Mouse (Mus musculus) cortical plate, adult 2 months (tissue): ENCODE measurements around the gene Cnn2. TPM values are rescaled to one million over a fixed set of nuclear protein-coding genes. Genes with fewer than 3 reads are reported as not detected.

ENCODE experiments used
- H3K27ac ChIP-seq: fragments of 200-500 bp; 2 replicates; pipeline ENCODE4 v1.5.1; 2012; ENCODE audit warnings: low read length, control low read depth, inconsistent platforms; ENCODE audit not compliant: insufficient read depth
- H3K4me1 ChIP-seq: fragments of 200-500 bp; 2 replicates; pipeline ENCODE4 v1.6.1; 2011; ENCODE audit warnings: low read length; ENCODE audit not compliant: control insufficient read depth, insufficient read depth
- H3K4me3 ChIP-seq: fragments of 200-500 bp; 2 replicates; pipeline ENCODE4 v1.5.1; 2011; ENCODE audit warnings: mild to moderate bottlenecking, low read length, control low read depth; ENCODE audit not compliant: insufficient read depth
- CTCF ChIP-seq: fragments of 200-500 bp; IDR thresholded peaks from 2 replicates; pipeline ENCODE4 v1.5.1; 2011; ENCODE audit warnings: mild to moderate bottlenecking, control low read depth, low read length; ENCODE audit not compliant: insufficient read depth; ENCODE audit errors: extremely low read depth
- POLR2A ChIP-seq: fragments of 200-500 bp; IDR thresholded peaks from 2 replicates; pipeline ENCODE4 v1.6.1; 2011; ENCODE audit warnings: mild to moderate bottlenecking, low read length, control low read depth; ENCODE audit not compliant: insufficient read depth; ENCODE audit errors: extremely low read depth
- polyA plus RNA-seq: library from polyadenylated mRNA; depleted of rRNA; stranded (reverse); fragments of >200 nt; gene quantifications from 2 replicates; pipeline ENCODE4 v1.2.3, GENCODE M21; 2012

Cnn2 gene
- polyA plus RNA-seq, 1 experiment: 9.0 TPM

- Histone ChIP-seq H3K27ac (no peak overlapping the region), H3K4me3 (no peak overlapping the region), H3K4me1 (no peaks in the 10 kb centered on the region)
- TF ChIP-seq CTCF (no peak), POLR2A (no peak)
These were observed 39.5 kb downstream of the Cnn2 start for GRCm38 (mm10) chr10:80027681-80028520.

GRCm38 (mm10) chr10:80028521-80028846, 40.1 kb downstream of the Cnn2 start:
- Histone ChIP-seq H3K4me3 (no peak overlapping the region), H3K27ac (no peak overlapping the region), H3K4me1 (no peaks in the 10 kb centered on the region)
- TF ChIP-seq CTCF (no peak), POLR2A (no peak)

GRCm38 (mm10) chr10:80030191-80030590, 41.8 kb downstream of the Cnn2 start:
- H3K27ac ChIP-seq: no peak overlapping the region
- no peaks in the 10 kb centered on the region; the same call in 1 of the 2 replicates for H3K4me1 ChIP-seq
- no peak overlapping the region for H3K4me3 ChIP-seq
- TF ChIP-seq CTCF (no peak), POLR2A (no peak)

GRCm38 (mm10) chr10:80030736-80031135, 42.4 kb downstream of the Cnn2 start:
- H3K4me1 ChIP-seq: no peaks in the 10 kb centered on the region; the same call in 1 of the 2 replicates
- TF ChIP-seq POLR2A: no peak
- TF ChIP-seq CTCF: no peak

GRCm38 (mm10) chr10:80032799-80033480, 44.6 kb downstream of the Cnn2 start:
- H3K4me1 ChIP-seq: no peaks in the 10 kb centered on the region; the same call in 1 of the 2 replicates
- no peak overlapping the region for H3K27ac ChIP-seq
- TF ChIP-seq POLR2A (no peak), CTCF (no peak)
- H3K4me3 ChIP-seq: no peak overlapping the region

More at GRCm38 (mm10) chr10:80030736-80031135, 42.4 kb downstream of the Cnn2 start:
- H3K27ac ChIP-seq: no peak overlapping the region
- no peak overlapping the region for H3K4me3 ChIP-seq

- no peak overlapping the region for H3K4me3 ChIP-seq
- TF ChIP-seq CTCF (peak; percentile 50), POLR2A (no peak)
- H3K27ac ChIP-seq: no peak overlapping the region
- H3K4me1 ChIP-seq: peaks cover 2% of the 10 kb centered on the region; the same call in 1 of the 2 replicates
These were observed 45.4 kb downstream of the Cnn2 start for GRCm38 (mm10) chr10:80033511-80034391.

GRCm38 (mm10) chr10:80035148-80035547, 46.8 kb downstream of the Cnn2 start:
- Histone ChIP-seq H3K4me1 (peaks cover 2% of the 10 kb centered on the region; the same call in 1 of the 2 replicates), H3K4me3 (no peak overlapping the region), H3K27ac (no peak overlapping the region)
- TF ChIP-seq POLR2A (no peak), CTCF (no peak)

GRCm38 (mm10) chr10:80035686-80036085, 47.3 kb downstream of the Cnn2 start:
- Histone ChIP-seq H3K4me1 (peaks cover 2% of the 10 kb centered on the region; the same call in 1 of the 2 replicates), H3K27ac (no peak overlapping the region), H3K4me3 (no peak overlapping the region)
- no peak for TF ChIP-seq CTCF
- TF ChIP-seq POLR2A: no peak

- no peak for TF ChIP-seq POLR2A
- TF ChIP-seq CTCF: no peak
These were observed 48.4 kb downstream of the Cnn2 start for GRCm38 (mm10) chr10:80036832-80037231.

More at GRCm38 (mm10) chr10:80036832-80037231, 48.4 kb downstream of the Cnn2 start:
- Histone ChIP-seq H3K4me3 (no peak overlapping the region), H3K4me1 (peaks cover 2% of the 10 kb centered on the region; the same call in 1 of the 2 replicates), H3K27ac (no peak overlapping the region)
